Mouse (Mus musculus): ENCODE measurements around the gene Krt76. TPM values are rescaled to one million over a fixed set of nuclear protein-coding genes. Genes with fewer than 3 reads are reported as not detected.

Gene Krt76
- polyA plus RNA-seq, 1 experiment = not detected

GRCm38 (mm10) chr15:101845971-101846403, 46.7 kb downstream of the Krt76 start:
- peak overlapping the region; percentile 26 for H3K4me3 ChIP-seq (ENCODE audit: insufficient read depth, low read length)
- H3K27ac ChIP-seq (ENCODE audit: insufficient read depth, low read length) = no peak overlapping the region
- no peaks in the 10 kb centered on the region for H3K4me1 ChIP-seq (ENCODE audit: control insufficient read depth, insufficient read depth, low read length)
- no peak for TF ChIP-seq CTCF (IDR thresholded peaks at IDR 0.05; ENCODE audit: borderline replicate concordance, insufficient read depth, low read length)
- TF ChIP-seq POLR2A (IDR thresholded peaks at IDR 0.05; ENCODE audit: low read depth, low read length) = no peak

- Histone ChIP-seq H3K27ac (ENCODE audit: insufficient read depth, low read length) (no peak overlapping the region), H3K4me1 (ENCODE audit: control insufficient read depth, insufficient read depth, low read length) (peaks cover 3% of the 10 kb centered on the region; the same call in 1 of the 2 replicates), H3K4me3 (ENCODE audit: insufficient read depth, low read length) (no peak overlapping the region)
- TF ChIP-seq CTCF (IDR thresholded peaks at IDR 0.05; ENCODE audit: borderline replicate concordance, insufficient read depth, low read length) (no peak), POLR2A (IDR thresholded peaks at IDR 0.05; ENCODE audit: low read depth, low read length) (no peak)
Observed at GRCm38 (mm10) chr15:101843192-101843591, 49.5 kb downstream of the Krt76 start.

- Histone ChIP-seq H3K4me1 (ENCODE audit: control insufficient read depth, insufficient read depth, low read length) (no peaks in the 10 kb centered on the region), H3K4me3 (ENCODE audit: insufficient read depth, low read length) (no peak overlapping the region), H3K27ac (ENCODE audit: insufficient read depth, low read length) (no peak overlapping the region)
- no peak for TF ChIP-seq CTCF (IDR thresholded peaks at IDR 0.05; ENCODE audit: borderline replicate concordance, insufficient read depth, low read length)
- TF ChIP-seq POLR2A (IDR thresholded peaks at IDR 0.05; ENCODE audit: low read depth, low read length) = no peak
Observed at GRCm38 (mm10) chr15:101834784-101835328, 57.9 kb downstream of the Krt76 start.

Other genes starting within 250 kb of the Krt76 start
- gene Gm5478, start 245.5 kb downstream of the Krt76 start, polyA plus RNA-seq (2011; ENCODE audit: insufficient read length, low read depth, missing spikeins) = not detected in 2 replicates
- gene Krt6b, start 212.6 kb downstream of the Krt76 start, polyA plus RNA-seq (2011; ENCODE audit: insufficient read length, low read depth, missing spikeins) = not detected in 2 replicates
- not detected in 2 replicates for gene Krt6a, start 198.6 kb downstream of the Krt76 start, polyA plus RNA-seq (2011; ENCODE audit: insufficient read length, low read depth, missing spikeins)
- not detected in 2 replicates for gene Krt5, start 180.0 kb downstream of the Krt76 start, polyA plus RNA-seq (2011; ENCODE audit: insufficient read length, low read depth, missing spikeins)
- gene Krt71, start 149.8 kb downstream of the Krt76 start, polyA plus RNA-seq (2011; ENCODE audit: insufficient read length, low read depth, missing spikeins) = not detected in 2 replicates
- gene Krt72, start 106.5 kb downstream of the Krt76 start, polyA plus RNA-seq (2011; ENCODE audit: insufficient read length, low read depth, missing spikeins) = not detected in 2 replicates
- gene Krt73, start 90.6 kb downstream of the Krt76 start, polyA plus RNA-seq (2011; ENCODE audit: insufficient read length, low read depth, missing spikeins) = not detected in 2 replicates
- gene Krt2, start 74.8 kb downstream of the Krt76 start, polyA plus RNA-seq (2011; ENCODE audit: insufficient read length, low read depth, missing spikeins) = not detected in 2 replicates
- not detected in 2 replicates for gene Krt1, start 42.1 kb downstream of the Krt76 start, polyA plus RNA-seq (2011; ENCODE audit: insufficient read length, low read depth, missing spikeins)
- gene Krt77, start 23.2 kb downstream of the Krt76 start, polyA plus RNA-seq (2011; ENCODE audit: insufficient read length, low read depth, missing spikeins) = not detected in 2 replicates
- gene Krt4, start 31.8 kb upstream of the Krt76 start, polyA plus RNA-seq (2011; ENCODE audit: insufficient read length, low read depth, missing spikeins) = not detected in 2 replicates
- gene Krt79, start 47.4 kb upstream of the Krt76 start, polyA plus RNA-seq (2011; ENCODE audit: insufficient read length, low read depth, missing spikeins) = not detected in 2 replicates
- gene Krt78, start 61.4 kb upstream of the Krt76 start, polyA plus RNA-seq (2011; ENCODE audit: insufficient read length, low read depth, missing spikeins) = not detected in 2 replicates
- 0.25 TPM in 1 of 2 replicates, not detected in the other for gene Krt8, start 111.6 kb upstream of the Krt76 start, polyA plus RNA-seq (2011; ENCODE audit: insufficient read length, low read depth, missing spikeins)
- 1.6 and 8.2 TPM in 2 replicates for gene Krt18, start 135.3 kb upstream of the Krt76 start, polyA plus RNA-seq (2011; ENCODE audit: insufficient read length, low read depth, missing spikeins)
- gene Eif4b, start 180.9 kb upstream of the Krt76 start, polyA plus RNA-seq (2011; ENCODE audit: insufficient read length, low read depth, missing spikeins) = 309 and 317 TPM in 2 replicates
- 61.8 and 71.1 TPM in 2 replicates for gene Tns2, start 207.5 kb upstream of the Krt76 start, polyA plus RNA-seq (2011; ENCODE audit: insufficient read length, low read depth, missing spikeins)
- gene Spryd3, start 243.3 kb upstream of the Krt76 start, polyA plus RNA-seq (2011; ENCODE audit: insufficient read length, low read depth, missing spikeins) = 35.5 and 36.0 TPM in 2 replicates